22 mouse cellular contexts compared by ENCODE assay signal in genomic region chrX:20777619-20778018, GRCm38 (mm10). TPM values are rescaled to one million over a fixed set of nuclear protein-coding genes. Genes with fewer than 3 reads are reported as not detected.
A peak's percentile ranks its signal among the peaks of the same experiment; 100 is the strongest.
DNase-seq lines count a peak whose midpoint lies in the region; ATAC-seq lines count a peak whose summit lies in the region.
"Had no signal": no experiment of that assay in that cellular context is flagged by ENCODE, and none has a peak within 500 bp of the region (broad histone marks: within the 10 kb centered on the region; RNA-seq: fewer than 3 reads in every experiment).

No protein-coding gene starts in this region.

- ATAC-seq in liver, embryonic 16.5 days (ENCODE audit: low read depth): peak; percentile 53; the same call in 1 of the 2 replicates
- no peak for ATAC-seq in liver, embryonic 11.5 days (replicated peaks; ENCODE audit: low FRiP score)
- ATAC-seq: forebrain, embryonic 14.5 days; forebrain, embryonic 16.5 days had no signal

- DNase-seq in liver, embryonic 11.5 days (ENCODE audit: low spot score): no peak
- DNase-seq in R1 (ENCODE audit: low read depth, low spot score) (peak; percentile 28), ZHBTc4 (ENCODE audit: low read depth, low spot score) (peak; percentile 27)
- no peak for DNase-seq in kidney, adult 8-10 months
- DNase-seq: adrenal gland, adult 2 months; adrenal gland, postnatal 10 days; adrenal gland, postnatal 25 days; cerebellum, adult 11 months; cerebellum, adult 18-20 months; cerebellum, adult 8-10 months; cerebellum, adult 9-11 months; cerebellum, postnatal 14 days; cerebellum, postnatal 36 days; embryo, embryonic 11 days had no signal

- no peaks in the 10 kb centered on the region for H3K36me3 ChIP-seq in liver, embryonic 16.5 days (ENCODE audit: control insufficient read depth, insufficient read depth)
- no peaks in the 10 kb centered on the region for H3K36me3 ChIP-seq in liver, embryonic 11.5 days (ENCODE audit: control insufficient read depth, insufficient read depth, low read length)
- H3K36me3 ChIP-seq: embryonic facial prominence, embryonic 13.5 days; embryonic facial prominence, embryonic 15.5 days; forebrain, embryonic 10.5 days; forebrain, embryonic 12.5 days had no signal

- no peak overlapping the region for H3K4me3 ChIP-seq in liver, embryonic 16.5 days (ENCODE audit: low read depth, low read length)
- no peak overlapping the region for H3K4me3 ChIP-seq in liver, embryonic 11.5 days (ENCODE audit: low read depth, low read length)
- H3K4me3 ChIP-seq: embryonic facial prominence, embryonic 13.5 days; embryonic facial prominence, embryonic 15.5 days; erythroblast, embryonic 14.5 days; forebrain, embryonic 10.5 days; forebrain, embryonic 12.5 days had no signal

- no peak overlapping the region for H3K4me2 ChIP-seq in liver, embryonic 16.5 days (ENCODE audit: low read depth, low read length)
- no peak overlapping the region for H3K4me2 ChIP-seq in liver, embryonic 11.5 days
- H3K4me2 ChIP-seq: embryonic facial prominence, embryonic 13.5 days; embryonic facial prominence, embryonic 15.5 days; forebrain, embryonic 12.5 days had no signal

- no peaks in the 10 kb centered on the region for H3K9me3 ChIP-seq in liver, embryonic 16.5 days (replicated peaks; ENCODE audit: control insufficient read depth, low read length)
- no peaks in the 10 kb centered on the region for H3K9me3 ChIP-seq in liver, embryonic 11.5 days (ENCODE audit: control insufficient read depth, low read length)
- H3K9me3 ChIP-seq: embryonic facial prominence, embryonic 13.5 days; embryonic facial prominence, embryonic 15.5 days; forebrain, embryonic 10.5 days; forebrain, embryonic 12.5 days had no signal

- no peak overlapping the region for H3K27ac ChIP-seq in liver, embryonic 16.5 days (ENCODE audit: low read length)
- H3K27ac ChIP-seq in liver, embryonic 11.5 days (ENCODE audit: low read depth, low read length): no peak overlapping the region
- H3K27ac ChIP-seq: embryonic facial prominence, embryonic 13.5 days; embryonic facial prominence, embryonic 15.5 days; forebrain, embryonic 10.5 days; forebrain, embryonic 12.5 days had no signal

- H3K27me3 ChIP-seq in liver, embryonic 16.5 days (ENCODE audit: control insufficient read depth, insufficient read depth, low read depth, low read length): no peaks in the 10 kb centered on the region
- H3K27me3 ChIP-seq in liver, embryonic 11.5 days (replicated peaks; ENCODE audit: control insufficient read depth, insufficient read depth, low read length): no peaks in the 10 kb centered on the region
- H3K27me3 ChIP-seq: embryonic facial prominence, embryonic 13.5 days; embryonic facial prominence, embryonic 15.5 days; forebrain, embryonic 12.5 days had no signal

- no peak overlapping the region for H3K9ac ChIP-seq in liver, embryonic 16.5 days (ENCODE audit: low read depth, low read length)
- no peak overlapping the region for H3K9ac ChIP-seq in liver, embryonic 11.5 days (ENCODE audit: low read depth, low read length)
- H3K9ac ChIP-seq: embryonic facial prominence, embryonic 13.5 days; embryonic facial prominence, embryonic 15.5 days; forebrain, embryonic 12.5 days had no signal

- H3K4me1 ChIP-seq in liver, embryonic 16.5 days (ENCODE audit: control insufficient read depth, low read depth, low read length): no peaks in the 10 kb centered on the region
- H3K4me1 ChIP-seq in liver, embryonic 11.5 days (replicated peaks; ENCODE audit: control insufficient read depth, insufficient read depth, low read length): no peaks in the 10 kb centered on the region
- H3K4me1 ChIP-seq: embryonic facial prominence, embryonic 13.5 days; embryonic facial prominence, embryonic 15.5 days; forebrain, embryonic 10.5 days; forebrain, embryonic 12.5 days had no signal

RNA-seq across cellular contexts. Expression of gene Araf, which starts 20.0 kb away (rescaled TPM):
- polyA plus RNA-seq in liver, embryonic 16.5 days (2015; fragmentation: Nextera tagmentation; extraction: Ambion mirVana): 40.7 and 42.1 TPM in 2 replicates
- 83.7 and 84.4 TPM in 2 replicates for polyA plus RNA-seq in liver, embryonic 11.5 days (2014; fragmentation: Nextera tagmentation; extraction: Ambion mirVana)

Comparison
In these comparisons a context has a peak if more than half of its experiments do, and no peak if none do; other contexts are left out.
1. DNase-seq: peak in R1 (single experiment) and ZHBTc4 (single experiment); none in liver, embryonic 11.5 days (single experiment) and kidney, adult 8-10 months (0 of 2).